Mouse (Mus musculus) kidney, embryonic 15.5 days (tissue): ENCODE results near the gene Fignl1. TPM values are rescaled to one million over a fixed set of nuclear protein-coding genes. Genes with fewer than 3 reads are reported as not detected.

ENCODE experiments used
- ATAC-seq: fragments of 200-750 bp; cut with Nextera tagmentation; replicated peaks from 2 replicates; pipeline ENCODE4 v1.8.0; 2017; ENCODE audit warnings: moderate TSS enrichment; ENCODE audit not compliant: low FRiP score
- H3K27ac ChIP-seq: fragments of 300-500 bp; sonication (generic); 2 replicates; pipeline ENCODE4 v1.5.1; 2015; ENCODE audit warnings: mild to moderate bottlenecking, inconsistent platforms
- H3K27me3 ChIP-seq: fragments of 300-500 bp; sonication (generic); 2 replicates; pipeline ENCODE4 v1.6.1; 2015; ENCODE audit warnings: inconsistent platforms
- H3K36me3 ChIP-seq: fragments of 300-500 bp; sonication (generic); 2 replicates; pipeline ENCODE4 v1.6.1; 2015; ENCODE audit warnings: inconsistent platforms
- H3K4me1 ChIP-seq: fragments of 300-500 bp; sonication (generic); 2 replicates; pipeline ENCODE4 v1.6.1; 2015; ENCODE audit warnings: inconsistent platforms
- H3K4me2 ChIP-seq: fragments of 300-500 bp; sonication (generic); 2 replicates; pipeline ENCODE4 v1.6.1; 2015; ENCODE audit warnings: moderate library complexity, mild to moderate bottlenecking, inconsistent platforms
- H3K4me3 ChIP-seq: fragments of 300-500 bp; sonication (generic); replicated peaks from 2 replicates; pipeline ENCODE4 v1.5.1; 2015; ENCODE audit warnings: mild to moderate bottlenecking, inconsistent platforms
- H3K9ac ChIP-seq: fragments of 300-500 bp; sonication (generic); 2 replicates; pipeline ENCODE4 v1.6.1; 2015; ENCODE audit warnings: mild to moderate bottlenecking, inconsistent platforms
- H3K9me3 ChIP-seq: fragments of 300-500 bp; sonication (generic); replicated peaks from 2 replicates; pipeline ENCODE4 v1.6.1; 2016; ENCODE audit warnings: inconsistent platforms
- WGBS: fragments of 180-500 bp; shearing (Covaris S2); methylation state at CpG from one replicate; pipeline ENCODE4 v1.1.7; 2015; ENCODE audit warnings: mixed read lengths; 5-methylcytosine and 5-hydroxymethylcytosine counted together
- polyA plus RNA-seq: library from polyadenylated mRNA; unstranded; fragments of >200 nt; fragmentation: Nextera tagmentation; extraction: Ambion mirVana; gene quantifications from 2 replicates; pipeline ENCODE4 v1.2.1, GENCODE M21; 2015

The Fignl1 gene
- polyA plus RNA-seq, 1 experiment from 2014 or later = 66.0 TPM

DNA sequence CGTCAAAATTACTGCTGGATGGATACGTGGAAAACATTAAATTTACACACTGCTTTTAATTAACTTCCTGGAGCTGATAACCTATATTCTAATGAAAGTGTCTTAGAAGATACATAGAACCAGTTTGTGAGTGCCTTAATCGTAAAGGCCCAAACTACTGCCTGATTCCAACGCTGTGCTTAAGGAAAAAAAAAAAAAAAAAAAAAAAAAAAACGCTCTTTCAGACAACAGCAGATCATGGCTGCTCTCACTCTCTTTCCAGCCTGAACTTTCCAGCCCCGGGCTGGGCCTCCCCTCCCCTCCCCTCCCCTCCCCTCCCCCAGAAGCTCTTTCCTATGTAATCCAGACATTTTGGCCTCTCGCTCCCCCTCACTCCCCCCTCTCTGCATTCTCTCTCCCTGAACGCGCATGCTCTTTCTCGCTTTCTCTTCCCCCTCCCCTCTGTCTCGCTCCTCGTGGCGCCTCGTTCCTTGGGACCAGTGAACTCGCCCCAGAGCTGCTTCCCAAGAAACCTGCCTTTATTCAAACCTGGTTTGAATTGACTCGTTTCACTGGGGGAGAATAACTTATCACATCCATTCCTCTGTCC is 12.7 kb upstream of the Fignl1 start:
- Histone ChIP-seq H3K9ac (peak overlapping the region; percentile 21; the same call in 1 of the 2 replicates), H3K4me3 (no peak overlapping the region), H3K27me3 (no peaks in the 10 kb centered on the region), H3K27ac (peak overlapping the region; percentile 94), H3K9me3 (no peaks in the 10 kb centered on the region), H3K36me3 (no peaks in the 10 kb centered on the region), H3K4me1 (peaks cover 46% of the 10 kb centered on the region), H3K4me2 (peak overlapping the region; percentile 30)
- 6% methylated on average over 14 of the region's 16 CpGs for WGBS
- ATAC-seq = peak; percentile 87

DNA sequence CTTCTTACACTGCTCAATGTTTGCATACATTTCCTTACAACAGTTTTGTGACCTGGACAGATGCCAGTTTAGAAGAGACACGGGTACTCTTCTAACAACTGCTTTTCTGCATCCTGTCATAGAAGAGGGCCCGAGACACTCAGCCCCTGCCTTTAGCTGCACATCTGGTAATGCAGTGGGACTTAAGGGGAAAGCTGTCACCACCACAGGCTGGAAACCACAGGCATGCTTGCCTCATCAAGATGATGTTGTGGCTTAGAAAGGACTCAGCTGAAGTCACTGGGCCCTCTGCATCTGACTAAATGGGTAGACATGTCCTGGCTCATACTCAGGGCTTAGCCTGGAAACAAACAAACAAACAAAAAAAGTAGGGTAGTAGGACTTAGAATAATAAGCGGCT is 12.0 kb upstream of the Fignl1 start:
- ATAC-seq = no peak

DNA sequence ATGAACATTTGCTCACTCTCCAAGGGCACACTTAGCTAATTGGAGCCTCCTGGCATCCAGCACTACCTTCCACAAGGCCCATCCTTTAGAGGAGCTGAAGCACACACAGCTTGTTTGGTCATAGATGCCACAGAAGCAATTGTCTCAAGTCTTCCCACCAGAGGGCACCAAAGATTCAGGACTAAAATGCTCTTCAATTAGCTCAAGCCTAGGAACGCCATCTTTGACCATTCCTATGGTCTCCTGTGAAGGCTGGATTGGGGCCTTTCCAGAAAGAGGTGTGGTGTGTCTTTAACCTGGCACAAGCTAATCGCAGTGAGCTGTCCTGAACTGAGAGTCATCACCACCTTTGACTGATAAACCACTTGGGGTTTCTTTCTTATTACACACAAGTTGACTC is 11.5 kb upstream of the Fignl1 start:
- Histone ChIP-seq H3K27me3 (no peaks in the 10 kb centered on the region), H3K4me1 (peaks cover 37% of the 10 kb centered on the region), H3K9me3 (no peaks in the 10 kb centered on the region), H3K9ac (no peak overlapping the region), H3K4me3 (no peak overlapping the region), H3K27ac (peak overlapping the region; percentile 94), H3K36me3 (no peaks in the 10 kb centered on the region), H3K4me2 (no peak overlapping the region)
- 3% methylated on average over 2 of the region's 2 CpGs for WGBS
- ATAC-seq = peak; percentile 33

More for the DNA sequence above, 12.0 kb upstream of the Fignl1 start:
- H3K4me1 ChIP-seq = peaks cover 42% of the 10 kb centered on the region
- H3K27ac ChIP-seq = peak overlapping the region; percentile 94
- no peaks in the 10 kb centered on the region for H3K36me3 ChIP-seq
- H3K9me3 ChIP-seq = no peaks in the 10 kb centered on the region
- no peak overlapping the region for H3K4me3 ChIP-seq
- 58% methylated on average over 3 of the region's 3 CpGs for WGBS
- no peaks in the 10 kb centered on the region for H3K27me3 ChIP-seq
- no peak overlapping the region for H3K4me2 ChIP-seq
- no peak overlapping the region for H3K9ac ChIP-seq

DNA sequence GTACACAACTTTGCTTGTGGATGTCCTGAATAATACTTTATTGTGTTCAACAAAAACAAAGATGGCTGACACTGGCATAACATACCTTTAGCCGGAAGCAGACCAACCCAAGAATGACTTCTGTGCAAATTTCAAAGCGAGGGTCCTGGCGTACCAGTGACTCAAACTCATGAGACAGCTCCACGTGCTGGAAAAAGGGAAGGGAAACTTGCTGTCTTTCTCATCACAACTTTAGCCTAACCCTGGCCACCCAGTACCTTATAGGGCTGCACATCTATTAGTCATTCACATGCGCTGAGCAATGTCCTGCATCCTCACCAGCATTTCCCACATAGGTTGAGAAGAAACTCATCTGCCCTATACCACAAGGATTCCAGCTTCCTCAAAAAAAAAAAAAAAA is 10.4 kb upstream of the Fignl1 start:
- H3K9me3 ChIP-seq = no peaks in the 10 kb centered on the region

DNA sequence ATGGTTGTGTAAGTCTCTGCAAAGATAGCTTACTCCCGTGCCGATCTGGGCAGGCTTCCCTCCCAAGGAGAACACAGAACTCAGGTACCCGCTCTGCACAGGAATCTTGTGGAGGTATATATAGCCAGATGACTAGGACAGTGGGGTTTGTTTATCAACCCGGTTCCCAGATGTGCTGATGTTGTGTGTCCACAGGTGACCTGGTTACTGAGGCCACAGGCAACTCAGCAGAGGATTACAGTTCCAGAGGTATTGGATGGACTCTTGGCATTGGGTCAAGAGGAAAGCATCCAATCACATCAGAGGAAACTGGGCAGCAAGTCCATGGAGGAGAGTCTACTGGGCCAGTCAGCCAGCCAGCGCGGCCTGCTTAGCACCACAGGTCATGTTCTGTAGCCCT is 10.0 kb upstream of the Fignl1 start:
- Histone ChIP-seq H3K9ac (no peak overlapping the region), H3K4me2 (no peak overlapping the region), H3K9me3 (no peaks in the 10 kb centered on the region), H3K27ac (no peak overlapping the region), H3K27me3 (no peaks in the 10 kb centered on the region), H3K4me1 (peaks cover 27% of the 10 kb centered on the region), H3K36me3 (no peaks in the 10 kb centered on the region), H3K4me3 (no peak overlapping the region)
- ATAC-seq = no peak
- WGBS = 83% methylated on average over 6 of the region's 6 CpGs

More for the DNA sequence above, 10.4 kb upstream of the Fignl1 start:
- no peak overlapping the region for H3K9ac ChIP-seq
- H3K27ac ChIP-seq = no peak overlapping the region
- H3K27me3 ChIP-seq = no peaks in the 10 kb centered on the region
- peaks cover 31% of the 10 kb centered on the region for H3K4me1 ChIP-seq
- WGBS = 91% methylated on average over 5 of the region's 5 CpGs
- ATAC-seq = no peak
- no peak overlapping the region for H3K4me2 ChIP-seq
- H3K4me3 ChIP-seq = no peak overlapping the region
- H3K36me3 ChIP-seq = no peaks in the 10 kb centered on the region

DNA sequence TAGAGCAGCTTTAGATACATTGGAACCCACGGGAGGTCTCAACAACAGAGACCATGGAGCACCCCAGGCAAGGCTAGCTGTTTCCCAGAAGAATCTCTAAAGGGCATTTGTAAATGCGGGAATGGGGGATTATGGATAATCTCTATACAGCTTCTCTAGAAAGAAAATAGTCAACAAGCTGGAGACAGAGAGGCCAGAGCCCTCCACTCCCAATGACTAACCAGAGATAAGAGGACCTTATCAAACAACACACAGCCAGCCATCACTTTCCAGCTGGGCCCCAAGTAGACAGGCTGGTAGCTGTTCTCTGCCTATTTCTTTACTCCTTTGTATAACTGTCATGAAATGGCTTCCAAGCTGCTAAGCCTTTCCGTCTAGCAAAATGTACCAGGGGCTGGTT is 7.0 kb upstream of the Fignl1 start:
- WGBS = 79% methylated on average over 3 of the region's 3 CpGs
- Histone ChIP-seq H3K27me3 (no peaks in the 10 kb centered on the region), H3K9ac (no peak overlapping the region), H3K27ac (no peak overlapping the region), H3K4me2 (no peak overlapping the region), H3K4me3 (no peak overlapping the region), H3K4me1 (peaks cover 6% of the 10 kb centered on the region), H3K36me3 (no peaks in the 10 kb centered on the region), H3K9me3 (no peaks in the 10 kb centered on the region)
- no peak for ATAC-seq

DNA sequence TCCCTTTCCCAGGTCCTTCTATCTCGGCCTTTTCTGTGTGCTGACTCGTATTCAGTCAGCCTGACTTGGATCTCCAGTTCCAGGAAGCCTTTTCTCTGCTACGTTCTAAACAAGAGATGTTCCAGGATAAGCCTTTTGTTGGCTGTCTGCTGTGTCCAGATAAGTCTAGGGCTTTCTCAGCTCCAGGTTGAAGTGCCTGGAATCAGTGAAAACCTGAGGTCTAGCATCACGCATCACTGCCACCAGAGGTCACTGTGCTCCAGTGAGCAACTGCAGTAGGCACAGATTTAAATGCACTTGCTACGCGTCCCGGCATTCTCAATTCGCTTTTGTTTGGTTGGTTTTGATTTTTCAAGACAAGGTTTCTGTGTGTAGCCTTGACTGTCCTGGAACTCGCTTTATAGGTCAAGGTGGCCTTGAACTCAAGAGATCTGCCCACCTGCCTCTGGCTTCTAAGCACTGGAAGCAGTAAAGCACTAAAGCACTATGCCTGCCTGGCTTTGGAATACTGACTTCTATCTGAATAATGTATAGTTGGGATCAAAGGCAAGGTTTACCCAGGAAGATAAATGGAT is 3.2 kb upstream of the Fignl1 start:
- Histone ChIP-seq H3K4me3 (no peak overlapping the region), H3K4me1 (peaks cover 24% of the 10 kb centered on the region), H3K27ac (no peak overlapping the region), H3K9ac (no peak overlapping the region; the same call in 1 of the 2 replicates), H3K4me2 (peak overlapping the region; percentile 48), H3K9me3 (no peaks in the 10 kb centered on the region), H3K27me3 (no peaks in the 10 kb centered on the region), H3K36me3 (no peaks in the 10 kb centered on the region)
- 25% methylated on average over 9 of the region's 9 CpGs for whole genome bisulfite sequencing
- ATAC-seq = no peak

DNA sequence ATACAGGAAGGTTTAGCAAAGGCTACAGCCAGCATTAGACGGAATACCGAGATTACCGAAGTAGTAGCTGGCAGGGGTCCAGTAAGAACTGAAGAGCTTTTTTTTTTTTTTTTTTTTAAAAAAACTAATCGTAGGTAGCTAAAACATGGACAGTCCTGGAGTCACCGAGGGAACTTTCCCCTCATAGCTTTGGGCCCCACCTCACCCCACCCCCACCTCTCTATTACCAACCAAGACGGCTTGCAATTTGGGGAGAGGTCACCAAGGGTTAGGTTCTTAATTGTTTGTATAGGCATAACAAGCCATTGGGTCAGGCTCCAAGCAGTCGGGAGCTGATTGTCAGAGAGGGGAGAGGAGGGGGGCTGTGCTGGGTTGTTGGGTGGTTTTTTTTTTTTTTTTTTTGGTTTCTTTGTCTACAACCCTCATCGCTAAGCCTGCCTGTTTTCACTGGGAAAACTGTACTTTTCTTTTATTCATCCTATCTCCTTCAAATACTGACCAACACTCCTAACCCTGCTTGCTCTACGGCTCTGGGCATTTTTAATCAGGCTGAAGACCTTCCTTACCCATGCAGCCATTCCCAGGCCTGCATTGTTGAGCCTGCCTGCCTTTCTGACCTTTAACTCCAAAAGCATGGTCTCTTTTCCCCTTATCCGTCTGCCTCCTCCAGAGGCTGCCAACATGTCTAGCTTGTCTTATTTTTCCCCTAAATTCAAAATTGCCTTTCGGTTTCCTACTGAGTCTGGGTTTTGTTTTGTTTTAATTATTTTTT is 828 bp upstream of the Fignl1 start:
- Histone ChIP-seq H3K36me3 (peaks cover 15% of the 10 kb centered on the region), H3K9ac (peak overlapping the region; percentile 77), H3K4me1 (peaks cover 24% of the 10 kb centered on the region), H3K4me2 (peak overlapping the region; percentile 71), H3K27me3 (no peaks in the 10 kb centered on the region), H3K4me3 (peak overlapping the region; percentile 72), H3K9me3 (no peaks in the 10 kb centered on the region), H3K27ac (peak overlapping the region; percentile 100)
- 4% methylated on average over 11 of the region's 11 CpGs for WGBS
- peak; percentile 27 for ATAC-seq

DNA sequence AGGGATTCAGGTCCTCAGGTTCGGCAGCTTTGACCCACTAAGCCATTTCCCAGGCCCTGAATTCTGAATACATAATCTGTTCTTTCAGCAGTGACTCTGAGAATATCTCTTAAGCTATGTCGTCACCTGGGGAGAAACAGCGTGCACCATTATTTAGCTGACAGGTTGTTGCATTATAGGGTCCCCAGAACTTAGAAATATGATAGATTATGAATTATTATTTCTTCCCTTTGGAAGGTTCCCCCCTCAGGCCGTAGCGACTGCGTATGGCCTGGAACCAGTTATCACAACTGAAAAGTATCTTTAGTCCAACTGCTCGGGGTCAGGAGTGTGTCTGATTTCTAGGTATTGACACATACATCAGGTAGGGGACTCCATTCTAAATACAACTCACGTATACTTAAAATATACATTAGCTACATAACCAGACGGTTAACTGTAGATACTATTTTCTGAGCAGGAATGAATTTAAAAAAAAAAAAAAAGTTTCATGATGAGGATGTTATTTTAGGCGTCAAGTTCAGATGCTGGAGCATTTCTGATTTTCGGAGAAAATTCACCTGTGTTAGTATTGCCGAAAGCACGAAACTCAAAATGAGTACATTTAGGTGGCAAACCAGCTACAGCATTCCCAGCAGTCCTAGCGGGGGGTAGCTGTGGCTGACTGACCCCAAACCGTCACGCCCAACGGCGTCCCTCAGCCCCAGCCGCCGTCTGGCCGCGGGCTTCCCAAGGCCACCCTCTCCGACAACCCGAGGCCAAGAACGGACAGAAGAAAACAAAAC is 535 bp downstream of the Fignl1 start:
- Histone ChIP-seq H3K27ac (peak overlapping the region; percentile 100), H3K9me3 (no peaks in the 10 kb centered on the region), H3K4me1 (peaks cover 24% of the 10 kb centered on the region), H3K9ac (peak overlapping the region; percentile 77), H3K4me3 (peak overlapping the region; percentile 72), H3K36me3 (peaks cover 28% of the 10 kb centered on the region), H3K27me3 (no peaks in the 10 kb centered on the region), H3K4me2 (peak overlapping the region; percentile 71)
- ATAC-seq = peak; percentile 89
- 13% methylated on average over 25 of the region's 25 CpGs for WGBS

DNA sequence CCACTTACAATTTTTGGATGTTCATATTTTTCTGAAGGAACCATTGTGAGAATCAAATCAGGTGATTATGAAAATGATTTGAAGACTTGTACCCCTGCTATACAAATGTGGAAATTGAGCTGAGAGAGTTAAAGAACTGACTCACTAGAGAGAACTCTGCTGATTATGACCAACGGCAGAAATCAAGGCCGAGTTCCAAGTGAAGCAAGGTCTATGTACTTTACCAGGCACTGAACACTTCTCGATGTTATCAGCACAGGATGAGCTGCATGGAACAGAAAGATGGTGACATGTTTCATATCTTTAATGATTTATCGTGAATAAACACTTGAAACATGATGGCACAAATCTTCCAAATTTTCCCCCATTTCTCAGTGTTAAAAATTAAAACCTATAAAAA is 2.8 kb downstream of the Fignl1 start:
- Histone ChIP-seq H3K4me1 (peaks cover 22% of the 10 kb centered on the region), H3K9ac (no peak overlapping the region), H3K9me3 (no peaks in the 10 kb centered on the region), H3K36me3 (peaks cover 49% of the 10 kb centered on the region), H3K4me3 (no peak overlapping the region), H3K27ac (no peak overlapping the region), H3K27me3 (no peaks in the 10 kb centered on the region), H3K4me2 (no peak overlapping the region)
- 92% methylated on average over 4 of the region's 4 CpGs for WGBS
- no peak for ATAC-seq

DNA sequence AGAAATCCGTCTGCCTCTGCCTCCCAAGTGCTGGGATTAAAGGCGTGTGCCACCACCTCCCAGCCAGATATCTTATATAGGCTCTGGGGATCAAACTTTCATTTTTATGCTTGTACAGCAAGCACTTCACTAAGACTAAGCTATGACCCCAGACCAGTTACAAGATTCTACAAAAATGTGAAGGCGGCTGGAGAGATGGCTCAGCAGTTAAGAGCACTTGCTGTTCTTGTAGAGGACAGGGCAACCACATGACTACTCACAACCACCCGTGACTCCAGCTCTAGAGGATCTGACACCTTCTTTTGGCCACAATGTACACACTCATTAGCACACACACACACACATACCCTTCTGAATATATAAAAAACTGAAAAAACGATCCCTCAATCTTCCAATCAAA is 4.3 kb downstream of the Fignl1 start:
- peaks cover 9% of the 10 kb centered on the region for H3K4me1 ChIP-seq
- no peak overlapping the region for H3K4me3 ChIP-seq
- H3K27ac ChIP-seq = no peak overlapping the region
- WGBS = 95% methylated on average over 5 of the region's 5 CpGs
- H3K9me3 ChIP-seq = no peaks in the 10 kb centered on the region
- no peak overlapping the region for H3K4me2 ChIP-seq
- no peak for ATAC-seq
- H3K9ac ChIP-seq = no peak overlapping the region
- H3K27me3 ChIP-seq = no peaks in the 10 kb centered on the region
- peaks cover 62% of the 10 kb centered on the region for H3K36me3 ChIP-seq

DNA sequence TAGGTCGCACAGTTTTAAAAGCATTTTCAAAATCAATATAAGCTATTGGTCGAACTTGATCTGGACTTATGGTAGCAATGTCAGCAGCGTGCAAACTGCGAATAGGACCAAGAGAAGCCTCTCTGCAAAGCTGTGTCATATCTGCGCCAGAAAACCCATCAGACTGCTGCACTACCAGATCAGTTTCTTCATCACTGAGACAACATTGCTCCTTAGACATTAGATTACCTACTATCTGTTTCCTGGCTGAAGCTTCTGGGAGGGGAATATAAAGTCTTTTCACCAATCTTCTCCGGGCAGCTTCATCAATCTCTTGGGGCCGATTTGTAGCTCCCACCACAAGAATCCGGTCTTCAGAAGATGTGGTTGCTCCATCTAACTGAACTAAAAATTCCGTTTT is 7.7 kb downstream of the Fignl1 start:
- no peak overlapping the region for H3K9ac ChIP-seq
- H3K4me2 ChIP-seq = no peak overlapping the region
- no peak overlapping the region for H3K4me3 ChIP-seq
- WGBS = 92% methylated on average over 9 of the region's 9 CpGs
- no peak for ATAC-seq
- no peaks in the 10 kb centered on the region for H3K27me3 ChIP-seq
- H3K36me3 ChIP-seq = peaks cover 88% of the 10 kb centered on the region
- H3K27ac ChIP-seq = no peak overlapping the region
- H3K4me1 ChIP-seq = no peaks in the 10 kb centered on the region
- H3K9me3 ChIP-seq = no peaks in the 10 kb centered on the region
